In genomic region chr5:21283356-21284062, GRCm38 (mm10) we compare ENCODE assay signal across 14 mouse cellular contexts.
DNase-seq lines count a peak whose midpoint lies in the region; ATAC-seq and TF ChIP-seq lines count a peak whose summit lies in the region.
"Had no signal": no experiment of that assay in that cellular context is flagged by ENCODE, and none has a peak within 500 bp of the region (broad histone marks: within the 10 kb centered on the region; RNA-seq: fewer than 3 reads in every experiment).

No protein-coding gene starts in this region.

- 0 out of 2 replicates have a peak, but pooled peaks have one; percentile 11 for ATAC-seq in lung, postnatal 0 days

- no peaks in the 10 kb centered on the region for H3K9me3 ChIP-seq in lung, postnatal 0 days (ENCODE audit: low read length)
- H3K9me3 ChIP-seq: hindbrain, embryonic 15.5 days; lung, embryonic 15.5 days had no signal

- no peak overlapping the region for H3K27ac ChIP-seq in lung, postnatal 0 days (ENCODE audit: low read length)
- H3K27ac ChIP-seq in bone marrow macrophage, adult 2 months (ENCODE audit: insufficient read depth, low read depth, low read length): peak overlapping the region; percentile 93
- H3K27ac ChIP-seq: hindbrain, embryonic 15.5 days; lung, embryonic 15.5 days had no signal

- WGBS in lung, postnatal 0 days: 86% methylated on average over 12 of the region's 12 CpGs

- TF ChIP-seq CTCF in lung, postnatal 0 days (IDR thresholded peaks at IDR 0.05): no peak
- no peak for TF ChIP-seq CTCF in bone marrow macrophage, adult 2 months (IDR thresholded peaks at IDR 0.05; ENCODE audit: low read depth, low read length)

- H3K4me2 ChIP-seq in lung, postnatal 0 days (replicated peaks; ENCODE audit: low read depth, low read length): no peak overlapping the region
- H3K4me2 ChIP-seq: hindbrain, embryonic 15.5 days; lung, embryonic 15.5 days had no signal

- TF ChIP-seq EP300 in lung, postnatal 0 days (IDR thresholded peaks at IDR 0.05): 0 out of 2 replicates have a peak, but pooled peaks have one; percentile 14

- no peak overlapping the region for H3K4me3 ChIP-seq in lung, postnatal 0 days (ENCODE audit: low read depth, low read length)
- no peak overlapping the region for H3K4me3 ChIP-seq in bone marrow macrophage, adult 2 months (ENCODE audit: insufficient read depth, low read length)
- H3K4me3 ChIP-seq: hindbrain, embryonic 15.5 days; lung, embryonic 15.5 days had no signal

- no peaks in the 10 kb centered on the region for H3K36me3 ChIP-seq in lung, postnatal 0 days (ENCODE audit: insufficient read depth, low read length)
- H3K36me3 ChIP-seq: hindbrain, embryonic 15.5 days; lung, embryonic 15.5 days had no signal

- TF ChIP-seq POLR2A in bone marrow macrophage, adult 2 months (IDR thresholded peaks at IDR 0.05; ENCODE audit: borderline replicate concordance, low read depth, low read length): no peak

- no peaks in the 10 kb centered on the region for H3K4me1 ChIP-seq in lung, postnatal 0 days (ENCODE audit: insufficient read depth, low read depth, low read length)
- H3K4me1 ChIP-seq in bone marrow macrophage, adult 2 months (ENCODE audit: control insufficient read depth, insufficient read depth, low read length): peaks cover 17% of the 10 kb centered on the region
- H3K4me1 ChIP-seq: hindbrain, embryonic 15.5 days; lung, embryonic 15.5 days had no signal

- peak; percentile 73 for DNase-seq in gastrocnemius, adult 18-20 months (ENCODE audit: low spot score)
- no peak for DNase-seq in gastrocnemius, postnatal 10 days
- DNase-seq in lung, postnatal 0 days (ENCODE audit: low spot score): peak; percentile 34
- DNase-seq in lung, postnatal 4 days: no peak
- DNase-seq in skeletal muscle tissue, adult 2 months (ENCODE audit: low read depth, low spot score): peak; percentile 66
- DNase-seq in left cerebral cortex, adult 8-10 months (ENCODE audit: low spot score in 2 of 2): no peak
- DNase-seq in layer of hippocampus, postnatal 14 days (ENCODE audit: low spot score in 2 of 2): no peak
- DNase-seq: cerebellum, adult 8-10 months; kidney, adult 8-10 months; liver; right cerebral cortex, adult 18-20 months had no signal

- no peak overlapping the region for H3K9ac ChIP-seq in lung, postnatal 0 days (replicated peaks; ENCODE audit: low read depth)
- H3K9ac ChIP-seq: hindbrain, embryonic 15.5 days; lung, embryonic 15.5 days had no signal

- H3K27me3 ChIP-seq in lung, postnatal 0 days (replicated peaks; ENCODE audit: insufficient read depth, low read length): no peaks in the 10 kb centered on the region
- H3K27me3 ChIP-seq: hindbrain, embryonic 15.5 days; lung, embryonic 15.5 days had no signal

Comparison
In these comparisons a context has a peak if more than half of its experiments do, and no peak if none do; other contexts are left out.
1. DNase-seq: peak in gastrocnemius, adult 18-20 months (single experiment), lung, postnatal 0 days (single experiment) and skeletal muscle tissue, adult 2 months (single experiment); none in gastrocnemius, postnatal 10 days (single experiment), lung, postnatal 4 days (0 of 2), left cerebral cortex, adult 8-10 months (0 of 2) and layer of hippocampus, postnatal 14 days (0 of 2).